ENCODE assay signal across 18 mouse cellular contexts in genomic region chr7:101455141-101455540, GRCm38 (mm10). TPM values are rescaled to one million over a fixed set of nuclear protein-coding genes. Genes with fewer than 3 reads are reported as not detected.
A peak's percentile ranks its signal among the peaks of the same experiment; 100 is the strongest.
DNase-seq lines count a peak whose midpoint lies in the region; ATAC-seq and TF ChIP-seq lines count a peak whose summit lies in the region.
"Had no signal": no experiment of that assay in that cellular context is flagged by ENCODE, and none has a peak within 500 bp of the region (broad histone marks: within the 10 kb centered on the region; RNA-seq: fewer than 3 reads in every experiment).

No protein-coding gene starts in this region.

- TF ChIP-seq CTCF in cerebellum, adult 2 months (IDR thresholded peaks at IDR 0.05; ENCODE audit: borderline replicate concordance, insufficient read depth, low read depth, low read length), result no peak
- TF ChIP-seq CTCF in liver, postnatal 0 days (IDR thresholded peaks at IDR 0.05; ENCODE audit: low read depth), result no peak

- H3K9me3 ChIP-seq in hindbrain, embryonic 15.5 days, result no peaks in the 10 kb centered on the region
- no peaks in the 10 kb centered on the region for H3K9me3 ChIP-seq in hindbrain, embryonic 13.5 days
- no peaks in the 10 kb centered on the region for H3K9me3 ChIP-seq in liver, postnatal 0 days (ENCODE audit: low read length)
- no peaks in the 10 kb centered on the region for H3K9me3 ChIP-seq in liver, embryonic 12.5 days (replicated peaks)
- H3K9me3 ChIP-seq: embryonic facial prominence, embryonic 13.5 days; heart, embryonic 10.5 days; intestine, embryonic 15.5 days; limb, embryonic 13.5 days; midbrain, embryonic 10.5 days; neural tube, embryonic 13.5 days had no signal

- no peak for TF ChIP-seq POLR2A in cerebellum, adult 2 months (IDR thresholded peaks at IDR 0.05; ENCODE audit: borderline replicate concordance, insufficient read depth, low read length)

- no peak overlapping the region for H3K9ac ChIP-seq in hindbrain, embryonic 15.5 days
- H3K9ac ChIP-seq in hindbrain, embryonic 13.5 days, result no peak overlapping the region
- no peak overlapping the region for H3K9ac ChIP-seq in liver, postnatal 0 days (replicated peaks)
- no peak overlapping the region for H3K9ac ChIP-seq in liver, embryonic 12.5 days
- H3K9ac ChIP-seq: forebrain, postnatal 0 days; intestine, embryonic 15.5 days; limb, embryonic 13.5 days; neural tube, embryonic 13.5 days had no signal

- no peak overlapping the region for H3K4me2 ChIP-seq in hindbrain, embryonic 15.5 days
- no peak overlapping the region for H3K4me2 ChIP-seq in hindbrain, embryonic 13.5 days
- peak overlapping the region; percentile 95 for H3K4me2 ChIP-seq in liver, postnatal 0 days (ENCODE audit: low read depth, low read length)
- H3K4me2 ChIP-seq in liver, embryonic 12.5 days, result no peak overlapping the region
- H3K4me2 ChIP-seq: embryonic facial prominence, embryonic 13.5 days; intestine, embryonic 15.5 days; limb, embryonic 13.5 days; neural tube, embryonic 13.5 days had no signal

- H3K4me3 ChIP-seq in cerebellum, adult 2 months (replicated peaks; ENCODE audit: insufficient read depth, low read depth, low read length), result no peak overlapping the region
- no peak overlapping the region for H3K4me3 ChIP-seq in hindbrain, embryonic 15.5 days
- H3K4me3 ChIP-seq in hindbrain, embryonic 13.5 days, result no peak overlapping the region
- no peak overlapping the region for H3K4me3 ChIP-seq in liver, postnatal 0 days (ENCODE audit: low read depth, low read length)
- no peak overlapping the region for H3K4me3 ChIP-seq in liver, embryonic 12.5 days
- no peak overlapping the region for H3K4me3 ChIP-seq in macrophage (ENCODE audit: inconsistent target)
- H3K4me3 ChIP-seq: embryonic facial prominence, embryonic 13.5 days; heart, embryonic 10.5 days; intestine, embryonic 15.5 days; limb, embryonic 13.5 days; midbrain, embryonic 10.5 days; neural tube, embryonic 13.5 days had no signal

- no peaks in the 10 kb centered on the region for H3K36me3 ChIP-seq in hindbrain, embryonic 15.5 days
- no peaks in the 10 kb centered on the region for H3K36me3 ChIP-seq in hindbrain, embryonic 13.5 days
- H3K36me3 ChIP-seq in liver, postnatal 0 days (replicated peaks; ENCODE audit: insufficient read depth, low read length), result no peaks in the 10 kb centered on the region
- H3K36me3 ChIP-seq in liver, embryonic 12.5 days, result no peaks in the 10 kb centered on the region
- H3K36me3 ChIP-seq in macrophage (ENCODE audit: inconsistent target), result no peaks in the 10 kb centered on the region
- H3K36me3 ChIP-seq: embryonic facial prominence, embryonic 13.5 days; heart, embryonic 10.5 days; intestine, embryonic 15.5 days; limb, embryonic 13.5 days; midbrain, embryonic 10.5 days; neural tube, embryonic 13.5 days had no signal

- H3K27me3 ChIP-seq in cerebellum, adult 2 months (ENCODE audit: control insufficient read depth, insufficient read depth, low read length), result no peaks in the 10 kb centered on the region; the same call in 1 of the 2 replicates
- H3K27me3 ChIP-seq in hindbrain, embryonic 15.5 days, result peaks cover 9% of the 10 kb centered on the region; the same call in 1 of the 2 replicates
- H3K27me3 ChIP-seq in hindbrain, embryonic 13.5 days, result peaks cover 48% of the 10 kb centered on the region
- peaks cover 16% of the 10 kb centered on the region for H3K27me3 ChIP-seq in liver, postnatal 0 days (ENCODE audit: insufficient read depth, low read length)
- H3K27me3 ChIP-seq in liver, embryonic 12.5 days (replicated peaks), result peaks cover 72% of the 10 kb centered on the region

- ATAC-seq in hindbrain, embryonic 15.5 days (ENCODE audit: low FRiP score, low read depth), result peak; percentile 7; the same call in 1 of the 2 replicates
- ATAC-seq in hindbrain, embryonic 13.5 days (ENCODE audit: low FRiP score), result no peak
- no peak for ATAC-seq in liver, postnatal 0 days
- no peak for ATAC-seq in liver, embryonic 12.5 days
- ATAC-seq: forebrain, postnatal 0 days; intestine, embryonic 15.5 days had no signal

- no peak for TF ChIP-seq EP300 in liver, postnatal 0 days (IDR thresholded peaks at IDR 0.05; ENCODE audit: low read depth)

- DNase-seq in cerebellum, adult 2 months, result peak; percentile 28 to 34
- no peak for DNase-seq in cerebellum, adult 11 months
- no peak for DNase-seq in liver, postnatal 0 days
- no peak for DNase-seq in urinary bladder, adult 2 months (ENCODE audit: low spot score)
- DNase-seq: forebrain, postnatal 0 days; lung, adult 18-20 months; thymus, postnatal 36 days had no signal

- H3K79me2 ChIP-seq in macrophage (ENCODE audit: inconsistent target), result no peaks in the 10 kb centered on the region

- 16% methylated on average over 6 of the region's 6 CpGs for WGBS in cerebellum, adult 2 months
- 50% methylated on average over 6 of the region's 6 CpGs for WGBS in hindbrain, embryonic 15.5 days
- WGBS in hindbrain, embryonic 13.5 days, result 68% methylated on average over 6 of the region's 6 CpGs
- 63% methylated on average over 6 of the region's 6 CpGs for WGBS in liver, postnatal 0 days (ENCODE audit: insufficient replicate concordance)
- WGBS in liver, embryonic 12.5 days (ENCODE audit: insufficient replicate concordance), result 47% methylated on average over 6 of the region's 6 CpGs
- WGBS in macrophage (ENCODE audit: missing documents), result 55% methylated on average over 6 of the region's 6 CpGs

- H3K4me1 ChIP-seq in cerebellum, adult 2 months (ENCODE audit: control insufficient read depth, insufficient read depth, low read length), result peaks cover 4% of the 10 kb centered on the region
- H3K4me1 ChIP-seq in hindbrain, embryonic 15.5 days (replicated peaks), result peaks cover 57% of the 10 kb centered on the region
- H3K4me1 ChIP-seq in hindbrain, embryonic 13.5 days (replicated peaks), result peaks cover 62% of the 10 kb centered on the region
- H3K4me1 ChIP-seq in liver, postnatal 0 days (ENCODE audit: insufficient read depth), result peaks cover 44% of the 10 kb centered on the region
- peaks cover 12% of the 10 kb centered on the region for H3K4me1 ChIP-seq in liver, embryonic 12.5 days
- H3K4me1 ChIP-seq: limb, embryonic 13.5 days had no signal

- no peak overlapping the region for H3K27ac ChIP-seq in cerebellum, adult 2 months (ENCODE audit: insufficient read depth, low read length)
- H3K27ac ChIP-seq in hindbrain, embryonic 15.5 days (replicated peaks), result no peak overlapping the region
- no peak overlapping the region for H3K27ac ChIP-seq in hindbrain, embryonic 13.5 days
- peak overlapping the region; percentile 24; the same call in 1 of the 2 replicates for H3K27ac ChIP-seq in liver, postnatal 0 days (ENCODE audit: low read depth)
- no peak overlapping the region for H3K27ac ChIP-seq in liver, embryonic 12.5 days
- H3K27ac ChIP-seq in macrophage, result peak overlapping the region; percentile 33
- H3K27ac ChIP-seq: embryonic facial prominence, embryonic 13.5 days; heart, embryonic 10.5 days; intestine, embryonic 15.5 days; limb, embryonic 13.5 days; midbrain, embryonic 10.5 days; neural tube, embryonic 13.5 days had no signal

RNA-seq across cellular contexts. Expression of gene Pde2a, which starts 33.6 kb away (rescaled TPM):
- 26.6 and 29.6 TPM in 2 replicates for polyA plus RNA-seq in cerebellum, adult 2 months (2012; rRNA removed)
- polyA plus RNA-seq in hindbrain, embryonic 15.5 days (2015; fragmentation: Nextera tagmentation; extraction: Ambion mirVana), result 31.3 and 34.8 TPM in 2 replicates
- polyA plus RNA-seq in hindbrain, embryonic 13.5 days (2015; fragmentation: Nextera tagmentation; extraction: Ambion mirVana), result 28.8 and 31.6 TPM in 2 replicates
- 14.8 and 15.8 TPM in 2 replicates for polyA plus RNA-seq in liver, postnatal 0 days (2015; fragmentation: Nextera tagmentation; extraction: Ambion mirVana)
- polyA plus RNA-seq in liver, embryonic 12.5 days (2016; fragmentation: Nextera tagmentation; extraction: Ambion mirVana), result 11.9 and 12.0 TPM in 2 replicates
- 10 to 100 TPM in 11 of 26 experiments, 1 to 10 TPM in 15; 1.3 to 24.2 (median 8.1) TPM for total RNA-seq in macrophage (2018; cell fraction: chromatin; rRNA removed)
- total RNA-seq in macrophage (2018; cell fraction: cytosol; rRNA removed), result 1 to 10 TPM in 13 of 26 experiments, under 1 TPM in 12, not detected in 1; 0.11 to 5.7 (median 1.0) TPM
- total RNA-seq in macrophage (2018; cell fraction: nucleus; rRNA removed), result 1 to 10 TPM in 22 of 26 experiments, under 1 TPM in 2, not detected in 2; 0.56 to 8.7 (median 3.0) TPM
- polyA plus RNA-seq in macrophage (2018), result 2.0 to 6.1 TPM (median 3.1 TPM) in 3 replicates
- 30.4 and 53.1 TPM in 2 replicates for polyA plus RNA-seq in urinary bladder, adult 2 months (2012; rRNA removed)

RNA-seq across cellular contexts. Expression of gene Gm45837, which starts 44.5 kb away (rescaled TPM):
- polyA plus RNA-seq in cerebellum, adult 2 months (2012; rRNA removed), result 0.52 and 1.2 TPM in 2 replicates
- polyA plus RNA-seq in hindbrain, embryonic 15.5 days (2015; fragmentation: Nextera tagmentation; extraction: Ambion mirVana), result not detected in 2 replicates
- not detected in 2 replicates for polyA plus RNA-seq in hindbrain, embryonic 13.5 days (2015; fragmentation: Nextera tagmentation; extraction: Ambion mirVana)
- not detected in 2 replicates for polyA plus RNA-seq in liver, postnatal 0 days (2015; fragmentation: Nextera tagmentation; extraction: Ambion mirVana)
- not detected in 2 replicates for polyA plus RNA-seq in liver, embryonic 12.5 days (2016; fragmentation: Nextera tagmentation; extraction: Ambion mirVana)
- 10 to 100 TPM in 8 of 26 experiments, 1 to 10 TPM in 17, not detected in 1; 1.9 to 22.7 (median 5.4) TPM for total RNA-seq in macrophage (2018; cell fraction: chromatin; rRNA removed)
- total RNA-seq in macrophage (2018; cell fraction: cytosol; rRNA removed), result 1 to 10 TPM in 18 of 26 experiments, under 1 TPM in 2, not detected in 6; 0.83 to 4.0 (median 2.2) TPM
- total RNA-seq in macrophage (2018; cell fraction: nucleus; rRNA removed), result 1 to 10 TPM in 22 of 26 experiments, under 1 TPM in 2, not detected in 2; 0.34 to 9.1 (median 3.7) TPM
- polyA plus RNA-seq in macrophage (2018), result 2.8 TPM in 1 of 3 replicates, not detected in the others
- 1.5 TPM in 1 of 2 replicates, not detected in the other for polyA plus RNA-seq in urinary bladder, adult 2 months (2012; rRNA removed)
- total RNA-seq: forebrain, postnatal 0 days; heart, postnatal 25 days had no signal
- polyA plus RNA-seq: forebrain, postnatal 0 days; heart, embryonic 10.5 days; neural tube, embryonic 13.5 days had no signal

Comparison
In these comparisons a context has a peak if more than half of its experiments do, and no peak if none do; other contexts are left out.
1. DNase-seq: peak in cerebellum, adult 2 months (2 of 2); none in cerebellum, adult 11 months (single experiment), liver, postnatal 0 days (single experiment) and urinary bladder, adult 2 months (single experiment).
2. H3K27ac ChIP-seq: peak in liver, postnatal 0 days (single experiment) and macrophage (single experiment); none in cerebellum, adult 2 months (single experiment), hindbrain, embryonic 15.5 days (single experiment), hindbrain, embryonic 13.5 days (single experiment) and liver, embryonic 12.5 days (single experiment).